Mouse (Mus musculus) layer of hippocampus, adult 9-11 months (tissue): ENCODE data around the gene Whrn.
A peak's percentile ranks its signal among the peaks of the same experiment; 100 is the strongest.

Experiments used
- DNase-seq: peaks from one replicate; pipeline ENCODE4 v3.0.0; 2022

Gene Whrn

DNA sequence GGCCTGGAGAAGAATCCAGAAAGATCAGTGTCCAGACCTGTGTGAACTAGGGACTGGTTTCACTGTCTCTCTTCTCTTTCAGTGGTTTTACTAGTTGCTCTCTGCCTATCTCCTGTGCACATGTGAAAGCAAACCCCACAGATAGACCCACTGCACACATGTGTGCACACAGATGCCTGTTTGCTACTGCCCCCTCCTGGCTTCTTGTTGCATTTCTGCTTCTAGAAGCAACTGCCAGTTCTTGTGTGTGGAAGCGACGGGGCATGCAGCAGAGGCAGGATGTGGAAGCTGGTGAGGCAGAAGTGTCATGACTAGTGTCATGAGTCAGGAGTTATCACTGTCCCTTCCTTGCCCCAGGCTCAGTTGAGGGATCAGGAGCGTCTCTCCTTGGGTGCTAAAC, 123.9 kb downstream of the Whrn start:
- DNase-seq, result no peak

- no peak for DNase-seq
Observed at GRCm38 (mm10) chr4:63370897-63371296, 124.9 kb downstream of the Whrn start.

GRCm38 (mm10) chr4:63368577-63368976, 127.2 kb downstream of the Whrn start:
- DNase-seq, result peak; percentile 74
